Mouse (Mus musculus): ENCODE results near the gene Wasf2.

GRCm38 (mm10) chr4:133129931-133130889, at the start of gene Wasf2:
- TF ChIP-seq CTCF (IDR thresholded peaks at IDR 0.05; ENCODE audit: borderline replicate concordance, control insufficient read depth, extremely low read depth, insufficient read depth, low read length, poor library complexity), result 0 out of 2 replicates have a peak, but pooled peaks have one; percentile 9
- TF ChIP-seq POLR2A (IDR thresholded peaks at IDR 0.05; ENCODE audit: control insufficient read depth, extremely low read depth, insufficient read depth, low read length, poor library complexity), result peak; percentile 90

Measured in thymus, adult 2 months (tissue).